Mouse (Mus musculus) MEL (cell line): ENCODE data around the gene Apoa2. TPM values are rescaled to one million over a fixed set of nuclear protein-coding genes. Genes with fewer than 3 reads are reported as not detected.

Experiments
- DNase-seq: peaks from one replicate; pipeline ENCODE4 v3.0.0; 2011; ENCODE audit warnings: low read depth, low spot score
- H3K27ac ChIP-seq: 2 replicates; pipeline ENCODE4 v1.5.1; 2012; ENCODE audit warnings: low read depth, mild to moderate bottlenecking, control low read depth, low read length, moderate library complexity; ENCODE audit not compliant: control insufficient read depth
- H3K27me3 ChIP-seq, 2 experiments: fragments of 150-350 bp in 1 of 2; sonication (generic) in 1 of 2; 2 replicates each; pipeline ENCODE4 v1.6.1; 2012; ENCODE audit warnings: low read length in 2 of 2, mild to moderate bottlenecking in 2 of 2, improper control_type of control experiment in 1 of 2, moderate library complexity in 1 of 2; ENCODE audit not compliant: insufficient read depth in 2 of 2, control insufficient read depth in 1 of 2
- H3K36me3 ChIP-seq, 2 experiments: 2 replicates each; pipeline ENCODE4 v1.6.1; 2012 to 2014; ENCODE audit warnings: low read length in 2 of 2, improper control_type of control experiment in 1 of 2, inconsistent platforms in 1 of 2, mild to moderate bottlenecking in 1 of 2; ENCODE audit not compliant: insufficient read depth in 2 of 2, control insufficient read depth in 1 of 2
- H3K4me1 ChIP-seq, 2 experiments: fragments of 150-350 bp in 1 of 2; sonication (generic) in 1 of 2; 2 replicates each; pipeline ENCODE4 v1.6.1; 2012; ENCODE audit warnings: low read length in 2 of 2, improper control_type of control experiment in 1 of 2, mild to moderate bottlenecking in 1 of 2; ENCODE audit not compliant: insufficient read depth in 2 of 2, control insufficient read depth in 1 of 2
- H3K4me3 ChIP-seq, 2 experiments: fragments of 150-350 bp in 1 of 2; sonication (generic) in 1 of 2; 2 replicates each; pipeline ENCODE4 v1.5.1; 2012; ENCODE audit warnings: low read depth in 2 of 2, low read length in 2 of 2, mild to moderate bottlenecking in 2 of 2, moderate library complexity in 2 of 2, control low read depth in 1 of 2, improper control_type of control experiment in 1 of 2; ENCODE audit not compliant: control insufficient read depth in 1 of 2, insufficient read depth in 1 of 2
- H3K79me2 ChIP-seq: 2 replicates; pipeline ENCODE4 v1.6.1; 2012; ENCODE audit warnings: mild to moderate bottlenecking, low read length, moderate library complexity; ENCODE audit not compliant: control insufficient read depth, poor library complexity, insufficient read depth
- H3K9ac ChIP-seq: 2 replicates; pipeline ENCODE4 v1.6.1; 2012; ENCODE audit warnings: low read depth, mild to moderate bottlenecking, control low read depth, low read length, moderate library complexity; ENCODE audit not compliant: control insufficient read depth, poor library complexity, severe bottlenecking
- H3K9me3 ChIP-seq: fragments of 150-350 bp; sonication (generic); replicated peaks from 2 replicates; pipeline ENCODE4 v1.6.1; 2012; ENCODE audit warnings: mild to moderate bottlenecking, low read length, improper control_type of control experiment, moderate library complexity; ENCODE audit not compliant: insufficient read depth
- BHLHE40 ChIP-seq: IDR thresholded peaks from 2 replicates; pipeline ENCODE4 v1.6.1; 2012; ENCODE audit warnings: low read depth, mild to moderate bottlenecking, inconsistent platforms, low read length, improper control_type of control experiment, borderline replicate concordance
- CHD1 ChIP-seq: IDR thresholded peaks from 2 replicates; pipeline ENCODE4 v1.6.1; 2012; ENCODE audit warnings: low read depth, mild to moderate bottlenecking, inconsistent platforms, low read length, improper control_type of control experiment
- CHD2 ChIP-seq: IDR thresholded peaks from 2 replicates; pipeline ENCODE4 v1.6.1; 2011; ENCODE audit warnings: low read length, improper control_type of control experiment
- E2F4 ChIP-seq: IDR thresholded peaks from 2 replicates; pipeline ENCODE4 v1.6.1; 2011; ENCODE audit warnings: low read depth, low read length, improper control_type of control experiment, borderline replicate concordance
- ELF1 ChIP-seq: IDR thresholded peaks from 2 replicates; pipeline ENCODE4 v1.6.1; 2014; ENCODE audit warnings: low read depth, mild to moderate bottlenecking, inconsistent platforms, low read length, improper control_type of control experiment, moderate library complexity
- EP300 ChIP-seq, 2 experiments: IDR thresholded peaks; 2 replicates each; pipeline ENCODE4 v1.6.1; 2011; ENCODE audit warnings: improper control_type of control experiment in 2 of 2, low read length in 2 of 2, low read depth in 1 of 2, mild to moderate bottlenecking in 1 of 2
- JUND ChIP-seq: IDR thresholded peaks from 2 replicates; pipeline ENCODE4 v1.6.1; 2011; ENCODE audit warnings: low read depth, mild to moderate bottlenecking, improper control_type of control experiment, low read length
- MAFK ChIP-seq: IDR thresholded peaks from 2 replicates; pipeline ENCODE4 v1.6.1; 2011; ENCODE audit warnings: low read depth, mild to moderate bottlenecking, low read length, improper control_type of control experiment, borderline replicate concordance
- MEF2A ChIP-seq: IDR thresholded peaks from 2 replicates; pipeline ENCODE4 v1.6.1; 2014; ENCODE audit warnings: low read depth, mild to moderate bottlenecking, inconsistent platforms, low read length, improper control_type of control experiment; ENCODE audit not compliant: poor library complexity, insufficient replicate concordance, severe bottlenecking; ENCODE audit errors: extremely low read depth
- MYC ChIP-seq: IDR thresholded peaks from 2 replicates; pipeline ENCODE4 v1.6.1; 2011; ENCODE audit warnings: low read depth, mild to moderate bottlenecking, low read length, improper control_type of control experiment, moderate library complexity
- NELFE ChIP-seq: IDR thresholded peaks from 2 replicates; pipeline ENCODE4 v1.6.1; 2011; ENCODE audit warnings: low read depth, low read length, improper control_type of control experiment
- NRF1 ChIP-seq: IDR thresholded peaks from 2 replicates; pipeline ENCODE4 v1.6.1; 2014; ENCODE audit warnings: low read depth, mild to moderate bottlenecking, inconsistent platforms, low read length, improper control_type of control experiment, moderate library complexity; ENCODE audit not compliant: poor library complexity, insufficient read depth, severe bottlenecking
- POLR2AphosphoS2 ChIP-seq: IDR thresholded peaks from 2 replicates; pipeline ENCODE4 v1.6.1; 2011; ENCODE audit warnings: low read length, improper control_type of control experiment
- RAD21 ChIP-seq: IDR thresholded peaks from 2 replicates; pipeline ENCODE4 v1.6.1; 2011; ENCODE audit warnings: mild to moderate bottlenecking, low read depth, low read length, improper control_type of control experiment
- RCOR1 ChIP-seq: IDR thresholded peaks from 2 replicates; pipeline ENCODE4 v1.6.1; 2012; ENCODE audit warnings: low read depth, mild to moderate bottlenecking, inconsistent platforms, low read length, improper control_type of control experiment
- SIN3A ChIP-seq: IDR thresholded peaks from 2 replicates; pipeline ENCODE4 v1.6.1; 2012; ENCODE audit warnings: low read length, improper control_type of control experiment, inconsistent platforms
- TAL1 ChIP-seq: IDR thresholded peaks from 2 replicates; pipeline ENCODE4 v1.6.1; 2012; ENCODE audit warnings: mild to moderate bottlenecking, inconsistent platforms, low read length, moderate library complexity, mixed read lengths
- TBP ChIP-seq: IDR thresholded peaks from 2 replicates; pipeline ENCODE4 v1.8.0; 2011; ENCODE audit warnings: low read depth, low read length, improper control_type of control experiment
- TCF12 ChIP-seq: IDR thresholded peaks from 2 replicates; pipeline ENCODE4 v1.6.1; 2014; ENCODE audit warnings: low read depth, mild to moderate bottlenecking, inconsistent platforms, low read length, improper control_type of control experiment, moderate library complexity
- UBTF ChIP-seq: IDR thresholded peaks from 2 replicates; pipeline ENCODE4 v1.6.1; 2012; ENCODE audit warnings: low read depth, mild to moderate bottlenecking, inconsistent platforms, low read length, improper control_type of control experiment, moderate library complexity, borderline replicate concordance; ENCODE audit not compliant: insufficient read depth
- ZC3H11A ChIP-seq: IDR thresholded peaks from 2 replicates; pipeline ENCODE4 v1.6.1; 2012; ENCODE audit warnings: low read depth, mild to moderate bottlenecking, inconsistent platforms, low read length, improper control_type of control experiment
- polyA plus RNA-seq, 2 experiments: library from polyadenylated mRNA; stranded (reverse) in 1 of 2; unstranded in 1 of 2; fragments of >175 nt in 1 of 2; fragments of >200 nt in 1 of 2; gene quantifications; 2 replicates each; pipeline versions ENCODE4 v1.2.1 to v1.2.4; 2012; ENCODE audit warnings: low replicate concordance in 2 of 2, low read depth in 1 of 2; ENCODE audit not compliant: insufficient read length in 2 of 2, insufficient read depth in 1 of 2, missing spikeins in 1 of 2
- total RNA-seq: library from RNA; depleted of rRNA; stranded (reverse); fragments of 300-350 nt; gene quantifications from 2 replicates; pipeline ENCODE4 v1.2.3, GENCODE M21; 2012

Apoa2 gene
- total and polyA plus RNA-seq, 3 experiments, result 0.15 TPM; not detected in 2

DNA sequence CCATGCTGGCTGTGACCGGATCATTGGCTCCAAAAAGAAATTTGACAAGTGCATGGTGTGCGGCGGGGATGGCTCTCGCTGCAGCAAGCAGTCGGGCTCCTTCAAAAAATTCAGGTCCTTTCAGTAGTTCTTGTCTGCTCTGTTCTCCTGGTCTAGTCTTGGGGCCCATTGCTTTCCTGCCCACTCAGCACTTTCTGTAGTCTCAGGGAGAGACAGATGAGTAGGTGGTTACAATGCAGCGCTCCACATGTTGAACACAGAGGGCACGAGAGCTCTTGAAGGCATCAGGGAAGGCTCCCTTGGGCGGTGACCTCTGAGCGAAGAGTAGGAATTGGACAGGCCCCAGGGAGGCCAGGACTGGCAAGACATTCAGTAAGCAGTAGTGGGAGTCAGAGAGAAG lies 32.9 kb downstream of the Apoa2 start:
- no peaks in the 10 kb centered on the region for H3K79me2 ChIP-seq
- H3K4me3 ChIP-seq, result no peak overlapping the region
- H3K9me3 ChIP-seq, result no peaks in the 10 kb centered on the region
- peaks cover 0 to 5% of the 10 kb centered on the region in 2 experiments; a peak in 3 of 4 replicates for H3K27me3 ChIP-seq
- 0 out of 4 replicates have a peak, but pooled peaks cover 0 to under 1% of the 10 kb centered on the region in 2 experiments for H3K4me1 ChIP-seq
- H3K36me3 ChIP-seq, result no peaks in the 10 kb centered on the region
- H3K27ac ChIP-seq, result no peak overlapping the region
- DNase-seq, result no peak
- TF ChIP-seq POLR2AphosphoS2, result no peak
- TF ChIP-seq UBTF, result no peak
- no peak for TF ChIP-seq JUND
- no peak for TF ChIP-seq TCF12
- TF ChIP-seq E2F4, result no peak
- no peak for TF ChIP-seq CHD1
- TF ChIP-seq MAFK, result peak; percentile 24; the same call in 1 of the 2 replicates
- no peak for TF ChIP-seq ZC3H11A
- H3K9ac ChIP-seq, result no peak overlapping the region

DNA sequence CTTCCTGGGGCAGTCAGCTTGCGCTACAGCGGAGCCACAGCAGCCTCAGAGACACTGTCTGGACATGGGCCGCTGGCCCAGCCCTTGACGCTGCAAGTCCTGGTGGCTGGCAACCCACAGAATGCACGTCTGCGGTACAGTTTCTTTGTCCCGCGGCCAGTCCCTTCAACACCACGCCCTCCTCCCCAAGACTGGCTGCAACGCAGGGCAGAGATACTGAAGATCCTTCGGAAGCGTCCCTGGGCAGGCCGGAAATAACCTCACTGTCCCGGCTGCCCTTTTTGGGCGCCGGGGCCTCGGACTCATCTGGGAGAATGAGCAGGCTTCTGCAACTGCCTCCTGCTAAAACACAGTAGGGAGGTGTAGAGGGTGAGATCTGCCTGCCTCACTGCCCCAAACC lies 34.1 kb downstream of the Apoa2 start:
- no peak overlapping the region for H3K27ac ChIP-seq
- peaks cover 0 to 6% of the 10 kb centered on the region in 2 experiments; a peak in 1 of 4 replicates for H3K4me1 ChIP-seq
- peaks cover 0 to 3% of the 10 kb centered on the region in 2 experiments; a peak in 3 of 4 replicates for H3K27me3 ChIP-seq
- no peak overlapping the region for H3K4me3 ChIP-seq
- H3K79me2 ChIP-seq, result no peaks in the 10 kb centered on the region
- H3K9ac ChIP-seq, result no peak overlapping the region
- H3K36me3 ChIP-seq, result peaks cover 0 to 3% of the 10 kb centered on the region in 2 experiments; a peak in 2 of 4 replicates
- DNase-seq, result no peak
- no peaks in the 10 kb centered on the region for H3K9me3 ChIP-seq
- no peak for TF ChIP-seq NELFE
- no peak for TF ChIP-seq SIN3A
- no peak for TF ChIP-seq EP300 (IDR thresholded peaks at IDR 0.05; ENCODE audit: low read depth in 1 of 2, low read length in 2 of 2)
- no peak for TF ChIP-seq JUND
- no peak for TF ChIP-seq BHLHE40
- no peak for TF ChIP-seq TAL1
- TF ChIP-seq MYC, result no peak
- no peak for TF ChIP-seq CHD2
- no peak for TF ChIP-seq ELF1
- no peak for TF ChIP-seq RCOR1
- no peak for TF ChIP-seq MAFK
- TF ChIP-seq MEF2A, result no peak
- TF ChIP-seq NRF1, result no peak
- TF ChIP-seq ZC3H11A, result no peak
- TF ChIP-seq RAD21, result no peak
- no peak for TF ChIP-seq TBP
